Mouse (Mus musculus) cortical plate, adult 2 months (tissue): ENCODE measurements around the gene Ppbp. TPM values are rescaled to one million over a fixed set of nuclear protein-coding genes. Genes with fewer than 3 reads are reported as not detected.
A peak's percentile ranks its signal among the peaks of the same experiment; 100 is the strongest.

Source experiments
- H3K27ac ChIP-seq: fragments of 200-500 bp; 2 replicates; pipeline ENCODE4 v1.5.1; 2012; ENCODE audit warnings: low read length, control low read depth, inconsistent platforms; ENCODE audit not compliant: insufficient read depth
- H3K4me1 ChIP-seq: fragments of 200-500 bp; 2 replicates; pipeline ENCODE4 v1.6.1; 2011; ENCODE audit warnings: low read length; ENCODE audit not compliant: control insufficient read depth, insufficient read depth
- H3K4me3 ChIP-seq: fragments of 200-500 bp; 2 replicates; pipeline ENCODE4 v1.5.1; 2011; ENCODE audit warnings: mild to moderate bottlenecking, low read length, control low read depth; ENCODE audit not compliant: insufficient read depth
- CTCF ChIP-seq: fragments of 200-500 bp; IDR thresholded peaks from 2 replicates; pipeline ENCODE4 v1.5.1; 2011; ENCODE audit warnings: mild to moderate bottlenecking, control low read depth, low read length; ENCODE audit not compliant: insufficient read depth; ENCODE audit errors: extremely low read depth
- POLR2A ChIP-seq: fragments of 200-500 bp; IDR thresholded peaks from 2 replicates; pipeline ENCODE4 v1.6.1; 2011; ENCODE audit warnings: mild to moderate bottlenecking, low read length, control low read depth; ENCODE audit not compliant: insufficient read depth; ENCODE audit errors: extremely low read depth
- polyA plus RNA-seq: library from polyadenylated mRNA; depleted of rRNA; stranded (reverse); fragments of >200 nt; gene quantifications from 2 replicates; pipeline ENCODE4 v1.2.3, GENCODE M21; 2012; rRNA removed

Gene Ppbp
- 0.08 and 0.36 TPM in 2 replicates for polyA plus RNA-seq

- Histone ChIP-seq H3K27ac (no peak within 1 kb of the TSS), H3K4me1 (no peaks in the 10 kb centered on the region), H3K4me3 (no peak within 1 kb of the TSS)
- TF ChIP-seq CTCF (no peak), POLR2A (no peak)
Observed at GRCm38 (mm10) chr5:90768218-90768617, at the start of gene Ppbp. Gene Ppbp, plus strand, starts transcription at chr5:90768518.

GRCm38 (mm10) chr5:90722656-90723055 is 45.7 kb upstream of the Ppbp start:
- H3K27ac ChIP-seq: no peak overlapping the region

GRCm38 (mm10) chr5:90728254-90728653 is 40.1 kb upstream of the Ppbp start:
- no peak for TF ChIP-seq CTCF
- no peak for TF ChIP-seq POLR2A
- Histone ChIP-seq H3K27ac (no peak overlapping the region), H3K4me3 (no peak overlapping the region), H3K4me1 (no peaks in the 10 kb centered on the region)

More at GRCm38 (mm10) chr5:90722656-90723055, 45.7 kb upstream of the Ppbp start:
- H3K4me3 ChIP-seq: no peak overlapping the region
- H3K4me1 ChIP-seq: no peaks in the 10 kb centered on the region
- TF ChIP-seq CTCF (no peak), POLR2A (no peak)

GRCm38 (mm10) chr5:90731480-90731879 is 36.8 kb upstream of the Ppbp start:
- TF ChIP-seq POLR2A: no peak
- no peak for TF ChIP-seq CTCF
- H3K4me3 ChIP-seq: no peak overlapping the region
- H3K27ac ChIP-seq: no peak overlapping the region
- no peaks in the 10 kb centered on the region for H3K4me1 ChIP-seq

- H3K4me1 ChIP-seq: no peaks in the 10 kb centered on the region
- H3K27ac ChIP-seq: no peak overlapping the region
- no peak overlapping the region for H3K4me3 ChIP-seq
- TF ChIP-seq POLR2A: no peak
- TF ChIP-seq CTCF: no peak
Observed at GRCm38 (mm10) chr5:90742029-90742428, 26.3 kb upstream of the Ppbp start.

- no peak for TF ChIP-seq POLR2A
- TF ChIP-seq CTCF: no peak
- H3K4me3 ChIP-seq: no peak overlapping the region
- H3K4me1 ChIP-seq: no peaks in the 10 kb centered on the region
- H3K27ac ChIP-seq: no peak overlapping the region
Observed at GRCm38 (mm10) chr5:90753934-90754333, 14.4 kb upstream of the Ppbp start.

- no peaks in the 10 kb centered on the region for H3K4me1 ChIP-seq
- TF ChIP-seq POLR2A (no peak), CTCF (no peak)
- no peak overlapping the region for H3K4me3 ChIP-seq
- H3K27ac ChIP-seq: no peak overlapping the region
Observed at GRCm38 (mm10) chr5:90758020-90758605, 10.2 kb upstream of the Ppbp start.

- Histone ChIP-seq H3K4me1 (no peaks in the 10 kb centered on the region), H3K4me3 (peak within 1 kb of the TSS; percentile 34), H3K27ac (no peak within 1 kb of the TSS)
- TF ChIP-seq CTCF: no peak
- no peak for TF ChIP-seq POLR2A
Observed at GRCm38 (mm10) chr5:90759077-90760065, 8.9 kb upstream of the Ppbp start, which contains the start of gene Cxcl5. Gene Cxcl5, plus strand, starts transcription at chr5:90759360.

GRCm38 (mm10) chr5:90760303-90760702 is 8.0 kb upstream of the Ppbp start:
- no peak overlapping the region for H3K27ac ChIP-seq
- H3K4me3 ChIP-seq: no peak overlapping the region
- TF ChIP-seq CTCF (no peak), POLR2A (no peak)
- no peaks in the 10 kb centered on the region for H3K4me1 ChIP-seq
